Mouse (Mus musculus): ENCODE results near the gene Bri3.

Gene Bri3

DNA sequence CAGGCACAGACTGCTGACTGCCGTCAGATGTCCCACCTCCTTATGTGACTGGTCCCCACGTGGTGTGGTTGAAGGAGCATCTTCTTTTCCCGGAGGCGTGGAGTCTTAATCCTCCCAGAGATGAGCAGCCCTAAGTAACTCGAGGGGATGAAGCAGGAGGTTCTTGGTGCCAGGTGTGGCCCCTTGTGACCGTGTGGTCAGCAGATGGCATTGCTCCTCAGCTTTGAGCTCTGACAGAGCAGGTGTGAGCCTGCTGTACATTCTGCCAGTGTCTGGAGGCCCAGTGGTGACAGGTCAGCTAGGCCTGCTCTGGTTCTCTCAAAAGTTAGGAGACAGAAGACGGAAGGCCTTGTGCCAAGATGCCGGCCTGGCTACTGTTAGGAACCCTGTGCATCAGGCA is 16.2 kb downstream of the Bri3 start:
- intact Hi-C loops (cut with DNase I) = loop anchor here (10.0 kb wide), 1 partner anchor 494 kb away; no protein-coding TSS in a partner anchor

GRCm38 (mm10) chr5:144261309-144261708 is 17.1 kb downstream of the Bri3 start:
- intact Hi-C loops (cut with DNase I) = loop anchor here (10.0 kb wide), 1 partner anchor 493 kb away; no protein-coding TSS in a partner anchor

DNA sequence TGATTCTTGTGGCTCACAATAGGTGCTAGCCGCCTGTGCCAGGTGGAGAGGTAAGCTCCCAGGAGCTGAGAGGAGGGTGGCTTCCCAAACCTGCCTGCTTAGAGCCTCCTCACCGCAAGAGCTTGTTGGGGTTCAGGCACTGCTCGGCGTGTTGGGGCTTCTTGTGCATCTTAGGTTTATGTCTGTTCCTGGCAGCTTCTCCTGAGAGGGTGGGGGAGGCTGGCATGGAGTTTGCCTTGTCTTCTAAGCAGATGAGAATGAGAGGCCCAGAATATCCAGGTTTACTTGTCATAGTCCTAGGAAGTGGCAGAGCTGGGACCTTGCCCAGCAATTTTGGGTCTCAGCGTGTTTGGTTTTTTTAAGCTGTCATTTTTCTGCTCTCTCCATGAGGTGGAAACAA is 17.6 kb downstream of the Bri3 start:
- intact Hi-C loops (cut with DNase I) = loop anchor here (10.0 kb wide), 1 partner anchor 493 kb away; no protein-coding TSS in a partner anchor

- intact Hi-C loops (cut with DNase I) = loop anchor here (10.0 kb wide), 1 partner anchor 492 kb away; no protein-coding TSS in a partner anchor
Measured at GRCm38 (mm10) chr5:144263082-144263481, 18.8 kb downstream of the Bri3 start.

DNA sequence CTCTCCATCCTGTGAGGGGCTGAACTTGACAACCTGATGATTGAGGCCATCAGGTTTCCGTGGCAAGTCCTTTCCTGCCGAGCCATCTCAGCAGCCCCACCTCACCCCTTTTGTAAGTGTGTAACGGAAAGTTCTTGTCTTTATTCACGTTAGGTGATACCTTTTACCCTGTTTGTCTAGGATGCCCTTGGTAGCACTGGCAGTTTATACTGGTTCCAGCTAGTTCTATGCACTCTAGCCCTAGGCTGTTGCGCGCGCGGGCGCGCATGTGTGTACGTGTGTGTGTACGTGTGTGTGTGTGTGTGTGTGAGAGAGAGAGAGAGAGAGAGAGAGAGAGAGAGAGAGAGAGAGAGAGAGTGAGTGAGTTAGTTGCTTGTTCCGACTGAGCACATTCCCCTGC is 19.3 kb downstream of the Bri3 start:
- intact Hi-C loops (cut with DNase I) = loop anchor here (10.0 kb wide), 1 partner anchor 491 kb away; no protein-coding TSS in a partner anchor

DNA sequence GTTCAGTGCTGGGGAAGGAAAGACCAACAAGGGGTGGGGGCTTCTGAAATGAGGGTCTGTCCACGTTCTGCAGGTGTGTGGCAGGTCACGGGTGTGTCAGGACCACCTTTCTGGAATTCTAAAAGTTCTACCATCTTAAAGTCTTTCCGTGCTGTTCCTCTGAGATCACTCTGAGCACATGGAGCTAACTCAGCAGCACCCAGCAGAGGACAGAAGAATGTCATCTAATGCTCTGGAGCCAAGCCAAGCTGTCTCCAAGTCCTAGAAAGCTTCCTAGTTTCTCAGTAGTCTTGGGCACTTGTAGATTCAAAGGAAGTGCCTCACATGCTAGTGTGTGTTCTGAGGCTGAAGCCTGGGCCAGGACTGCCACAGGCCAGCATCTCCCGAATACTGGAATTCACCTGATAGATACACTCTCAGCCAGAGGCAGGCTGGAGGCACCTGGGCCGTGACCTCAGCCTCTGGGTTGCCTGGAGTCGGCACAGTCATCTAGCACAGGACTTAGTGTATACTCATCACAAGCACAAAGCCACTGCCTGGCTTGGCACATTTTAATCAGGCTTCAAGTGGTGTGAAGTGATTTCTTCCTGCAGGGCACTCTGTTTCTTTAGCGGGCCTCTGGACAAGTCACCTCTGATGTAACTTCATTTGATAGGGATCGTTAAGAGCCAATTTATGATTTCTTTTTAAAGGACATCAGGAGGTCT is 23.5 kb downstream of the Bri3 start:
- intact Hi-C loops (cut with DNase I) = loop anchor here (10.0 kb wide), 1 partner anchor 487 kb away; no protein-coding TSS in a partner anchor

GRCm38 (mm10) chr5:144269926-144270325 is 25.7 kb downstream of the Bri3 start:
- intact Hi-C loops (cut with DNase I) = loop anchor here (10.0 kb wide), 1 partner anchor 485 kb away; no protein-coding TSS in a partner anchor

DNA sequence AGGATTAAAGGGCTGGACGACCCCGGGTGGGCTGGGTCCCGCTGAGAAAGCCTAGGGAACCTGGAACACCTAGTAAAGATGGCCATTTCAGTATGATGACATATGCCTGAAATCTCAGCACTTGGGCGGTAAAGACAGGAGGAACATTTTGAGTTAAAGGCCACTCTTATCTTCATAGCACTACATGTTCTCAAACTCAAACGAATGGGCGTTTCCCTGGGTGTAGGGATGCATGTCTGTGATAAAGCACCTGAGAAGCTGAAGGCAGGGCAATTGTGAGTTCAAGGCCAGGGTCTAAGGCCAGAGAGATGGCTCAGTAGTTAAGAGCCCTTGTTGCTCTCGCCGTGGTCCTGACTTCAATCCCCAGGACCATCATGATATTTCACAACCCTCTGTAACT is 26.2 kb downstream of the Bri3 start:
- intact Hi-C loops (cut with DNase I) = no loop called here

- intact Hi-C loops (cut with DNase I) = no loop called here
Measured at GRCm38 (mm10) chr5:144271118-144271517, 26.9 kb downstream of the Bri3 start.

DNA sequence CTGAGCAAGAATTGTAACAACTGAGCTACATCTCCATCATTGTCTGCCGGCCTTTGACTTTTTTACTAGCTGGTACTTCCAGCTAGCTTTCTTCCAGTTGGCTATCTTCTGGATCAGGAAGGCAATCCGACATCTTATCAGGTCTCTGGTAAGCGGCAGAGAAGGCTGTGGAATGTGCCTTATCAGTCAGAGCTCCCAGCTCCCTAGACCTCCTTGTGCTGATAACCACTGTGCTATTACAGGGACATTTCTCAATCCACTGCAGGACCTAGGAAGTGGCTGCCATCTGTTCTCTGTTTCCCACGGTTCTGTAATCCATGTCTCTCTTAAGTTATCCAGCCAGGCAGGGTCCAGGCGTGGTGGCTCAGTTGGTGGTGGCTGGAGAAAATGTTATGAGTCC is 27.5 kb downstream of the Bri3 start:
- intact Hi-C loops (cut with DNase I) = no loop called here

DNA sequence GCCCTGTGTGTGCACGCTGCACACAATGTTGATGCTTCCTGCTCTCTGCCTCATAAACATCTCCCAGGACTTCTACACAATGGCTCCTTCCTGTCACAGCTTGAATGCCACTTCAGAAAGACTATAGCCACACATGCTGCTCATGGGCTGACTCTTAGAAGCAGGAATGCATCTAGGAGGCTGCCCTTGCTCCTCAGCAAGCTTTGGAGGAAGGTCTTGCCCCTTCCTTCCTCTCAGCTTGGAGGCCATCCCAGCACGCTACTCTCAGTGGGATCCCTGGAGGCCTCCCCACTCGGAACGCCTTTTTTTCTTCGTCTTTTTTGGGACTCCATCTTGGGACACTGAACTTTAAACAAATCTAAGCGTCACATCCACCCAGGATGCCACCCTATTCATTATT is 30.7 kb downstream of the Bri3 start:
- intact Hi-C loops (cut with DNase I) = no loop called here

DNA sequence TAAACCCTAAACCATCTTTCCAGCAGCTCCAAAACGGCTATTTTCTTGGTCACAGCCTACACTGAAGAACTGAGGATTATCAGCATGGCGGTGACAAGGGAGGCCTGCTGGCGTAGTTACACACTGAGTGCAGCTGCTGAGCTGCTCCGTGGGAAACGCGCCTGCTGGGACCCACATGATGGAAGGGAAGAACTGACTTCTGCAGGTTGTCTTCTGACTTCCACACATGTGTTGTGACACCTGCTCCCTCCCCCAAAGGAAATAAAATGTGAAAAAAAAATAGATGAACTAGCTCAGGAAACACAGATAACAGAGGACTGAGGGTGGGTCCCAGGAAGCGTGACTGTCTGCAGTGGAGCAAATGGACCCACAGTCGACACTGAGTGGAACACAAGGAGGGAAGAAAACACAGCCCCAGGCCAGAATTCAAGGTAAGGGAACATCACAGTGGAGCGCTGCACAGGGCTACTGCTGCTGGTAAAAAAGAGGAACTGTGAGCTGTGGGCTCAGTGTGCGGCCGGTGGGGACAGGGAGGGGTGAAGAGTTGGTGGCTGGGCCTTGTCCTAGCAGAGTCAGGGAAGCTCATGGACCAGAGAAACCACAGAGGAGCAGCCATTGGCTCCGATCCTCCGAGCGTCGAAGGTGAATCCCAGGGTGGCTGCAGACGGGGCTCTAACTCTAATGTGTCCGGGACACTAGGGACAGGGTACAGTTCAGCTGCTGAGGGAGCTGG is 32.8 kb downstream of the Bri3 start:
- intact Hi-C loops (cut with DNase I) = no loop called here

GRCm38 (mm10) chr5:144278374-144278960 is 34.2 kb downstream of the Bri3 start:
- intact Hi-C loops (cut with DNase I) = no loop called here

- intact Hi-C loops (cut with DNase I) = no loop called here
Measured at GRCm38 (mm10) chr5:144279081-144279541, 34.9 kb downstream of the Bri3 start.

GRCm38 (mm10) chr5:144279926-144280325 is 35.7 kb downstream of the Bri3 start:
- intact Hi-C loops (cut with DNase I) = no loop called here

DNA sequence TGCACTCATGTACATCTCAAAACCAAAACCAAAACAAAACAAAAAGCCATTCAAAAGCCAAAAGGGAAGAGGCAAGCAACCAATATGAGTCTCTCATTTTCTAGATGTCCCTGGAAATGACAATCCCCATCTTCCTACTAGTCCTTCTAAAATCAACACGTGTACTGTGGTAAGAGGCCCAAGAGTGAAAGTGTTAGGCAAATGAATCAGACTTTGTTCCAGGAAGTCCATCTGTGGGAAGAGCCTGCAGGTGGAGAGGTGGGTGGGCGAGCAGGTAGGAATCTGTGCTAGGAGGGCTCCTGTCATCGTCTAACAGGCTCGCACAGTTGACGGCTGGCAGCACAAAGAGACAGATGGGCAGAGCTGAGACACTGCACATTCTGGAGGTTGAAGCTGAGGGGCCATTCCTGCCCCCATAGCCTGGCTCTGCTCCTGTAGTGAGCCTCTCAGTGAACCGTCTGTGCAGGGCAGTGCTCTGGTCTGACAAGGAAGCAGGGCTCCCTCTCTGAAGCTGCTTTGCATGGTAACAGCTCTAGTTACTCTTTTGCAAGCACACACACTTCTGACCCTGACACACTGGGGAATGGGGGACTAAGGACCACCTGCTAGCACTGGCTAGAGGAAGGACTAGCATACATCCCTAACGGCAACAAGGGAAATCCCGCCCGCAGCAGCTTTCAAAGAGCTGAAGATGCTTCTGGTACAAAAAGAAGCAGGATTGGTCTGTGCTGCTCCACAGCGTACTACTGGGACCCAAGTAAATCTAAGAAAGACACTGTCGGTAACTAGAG is 38.4 kb downstream of the Bri3 start:
- intact Hi-C loops (cut with DNase I) = no loop called here

- intact Hi-C loops (cut with DNase I) = no loop called here
Measured at GRCm38 (mm10) chr5:144283551-144284031, 39.4 kb downstream of the Bri3 start.

DNA sequence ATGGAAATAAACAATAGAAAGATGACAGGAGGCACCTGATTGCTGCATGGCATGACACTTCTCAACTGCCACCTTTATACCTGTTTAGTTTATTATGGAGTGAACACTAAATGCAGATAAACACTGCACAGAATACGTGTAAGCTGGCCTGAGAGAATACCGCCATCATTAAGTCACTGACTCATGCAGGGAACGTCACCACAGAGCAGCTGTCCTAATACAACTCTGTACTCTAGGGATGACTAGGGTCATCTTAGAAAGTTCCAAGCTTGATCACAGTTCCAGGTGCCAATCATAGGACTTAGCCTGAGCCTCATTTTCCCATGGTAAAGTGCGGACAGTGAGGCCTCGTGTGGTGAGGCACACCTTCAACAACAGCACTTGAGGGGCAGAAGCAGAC is 40.4 kb downstream of the Bri3 start:
- intact Hi-C loops (cut with DNase I) = no loop called here

- intact Hi-C loops (cut with DNase I) = no loop called here
Measured at GRCm38 (mm10) chr5:144286591-144287266, 42.5 kb downstream of the Bri3 start.

DNA sequence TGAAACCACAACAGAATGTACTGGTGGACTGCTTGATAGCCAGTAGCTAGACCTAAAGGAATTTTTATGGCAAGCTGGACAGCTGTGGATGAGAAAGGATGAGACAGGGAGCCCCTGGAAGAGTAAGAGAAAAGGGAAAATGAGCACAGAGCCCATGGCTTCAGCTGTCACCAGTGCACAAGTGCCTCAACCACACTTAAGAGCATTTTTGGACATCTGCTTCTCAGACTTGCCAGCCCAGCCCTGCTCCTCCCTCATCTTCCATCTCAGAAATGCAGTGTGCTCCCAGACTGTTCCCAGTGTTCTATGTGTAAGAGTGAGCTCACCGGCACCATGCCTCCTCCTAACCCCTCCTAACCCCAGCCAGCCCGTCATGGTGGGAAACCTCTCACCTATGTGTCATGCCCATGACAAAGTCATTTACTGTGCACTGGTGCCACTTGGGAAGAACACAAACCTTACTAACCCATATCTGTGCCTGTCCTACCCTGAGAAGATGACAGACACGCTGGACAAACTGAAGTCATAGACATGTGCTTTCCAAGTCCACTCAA is 43.1 kb downstream of the Bri3 start:
- intact Hi-C loops (cut with DNase I) = no loop called here

Data from adrenal gland (tissue).